Mouse (Mus musculus) olfactory bulb, adult 2 months (tissue): Measurements from ENCODE around the gene Dcdc2b. TPM values are rescaled to one million over a fixed set of nuclear protein-coding genes. Genes with fewer than 3 reads are reported as not detected.
A peak's percentile ranks its signal among the peaks of the same experiment; 100 is the strongest.

ENCODE experiments used
- H3K27ac ChIP-seq: fragments of 200-500 bp; 2 replicates; pipeline ENCODE4 v1.5.1; 2012; ENCODE audit warnings: low read depth, low read length; ENCODE audit not compliant: insufficient read depth
- H3K4me1 ChIP-seq: fragments of 200-500 bp; 2 replicates; pipeline ENCODE4 v1.6.1; 2012; ENCODE audit warnings: low read length; ENCODE audit not compliant: control insufficient read depth, insufficient read depth
- H3K4me3 ChIP-seq: fragments of 200-500 bp; 2 replicates; pipeline ENCODE4 v1.5.1; 2012; ENCODE audit warnings: mild to moderate bottlenecking, low read depth, low read length, moderate library complexity; ENCODE audit not compliant: insufficient read depth
- CTCF ChIP-seq: fragments of 200-500 bp; IDR thresholded peaks from 2 replicates; pipeline ENCODE4 v1.5.1; 2012; ENCODE audit warnings: low read depth, mild to moderate bottlenecking, low read length, moderate library complexity; ENCODE audit not compliant: insufficient read depth
- POLR2A ChIP-seq: fragments of 200-500 bp; IDR thresholded peaks from 2 replicates; pipeline ENCODE4 v1.6.1; 2012; ENCODE audit warnings: mild to moderate bottlenecking, low read depth, low read length, moderate library complexity; ENCODE audit not compliant: insufficient read depth
- WGBS: fragments of 180-500 bp; shearing (Covaris S2); methylation state at CpG from one replicate; pipeline ENCODE4 v1.1.7; 2018; 5-methylcytosine and 5-hydroxymethylcytosine counted together
- polyA plus RNA-seq: library from polyadenylated mRNA; stranded (reverse); fragments of >200 nt; gene quantifications from 2 replicates; pipeline ENCODE4 v1.2.4, GENCODE M21; 2012; ENCODE audit warnings: low replicate concordance; ENCODE audit not compliant: missing spikeins, insufficient read depth, insufficient read length

Dcdc2b gene
- polyA plus RNA-seq, 1 experiment, result not detected

DNA sequence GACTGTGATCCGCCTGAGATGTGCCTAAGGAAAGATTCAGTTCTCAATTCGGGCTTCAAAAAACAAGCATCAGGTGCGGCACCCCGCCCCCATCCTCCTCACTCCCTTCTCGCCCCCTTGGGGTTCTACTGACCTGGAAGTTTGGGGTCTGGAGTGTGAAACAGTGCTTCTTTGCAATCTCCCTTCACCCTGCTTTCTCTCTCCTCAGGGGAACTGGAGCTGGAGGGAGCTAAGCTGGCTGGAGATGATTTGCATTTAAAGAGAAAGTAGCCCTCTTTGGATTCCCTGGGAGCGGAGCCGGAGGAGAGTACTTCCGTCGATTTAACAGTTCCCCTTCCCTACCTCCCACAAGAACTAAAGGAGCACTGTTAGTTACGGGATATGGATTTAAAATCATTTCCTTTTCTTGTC is 9.6 kb upstream of the Dcdc2b start, which contains the start of gene Ccdc28b:
Gene Ccdc28b (minus strand): TSS at position 267 of the 411 bp plus-strand sequence.
- Histone ChIP-seq H3K4me1 (peaks cover 32% of the 10 kb centered on the region), H3K27ac (peak within 1 kb of the TSS; percentile 98), H3K4me3 (peak within 1 kb of the TSS; percentile 91)
- under 1% methylated on average over 10 of the region's 10 CpGs for WGBS
- no peak for TF ChIP-seq CTCF
- 0 out of 2 replicates have a peak, but pooled peaks have one; percentile 27 for TF ChIP-seq POLR2A

DNA sequence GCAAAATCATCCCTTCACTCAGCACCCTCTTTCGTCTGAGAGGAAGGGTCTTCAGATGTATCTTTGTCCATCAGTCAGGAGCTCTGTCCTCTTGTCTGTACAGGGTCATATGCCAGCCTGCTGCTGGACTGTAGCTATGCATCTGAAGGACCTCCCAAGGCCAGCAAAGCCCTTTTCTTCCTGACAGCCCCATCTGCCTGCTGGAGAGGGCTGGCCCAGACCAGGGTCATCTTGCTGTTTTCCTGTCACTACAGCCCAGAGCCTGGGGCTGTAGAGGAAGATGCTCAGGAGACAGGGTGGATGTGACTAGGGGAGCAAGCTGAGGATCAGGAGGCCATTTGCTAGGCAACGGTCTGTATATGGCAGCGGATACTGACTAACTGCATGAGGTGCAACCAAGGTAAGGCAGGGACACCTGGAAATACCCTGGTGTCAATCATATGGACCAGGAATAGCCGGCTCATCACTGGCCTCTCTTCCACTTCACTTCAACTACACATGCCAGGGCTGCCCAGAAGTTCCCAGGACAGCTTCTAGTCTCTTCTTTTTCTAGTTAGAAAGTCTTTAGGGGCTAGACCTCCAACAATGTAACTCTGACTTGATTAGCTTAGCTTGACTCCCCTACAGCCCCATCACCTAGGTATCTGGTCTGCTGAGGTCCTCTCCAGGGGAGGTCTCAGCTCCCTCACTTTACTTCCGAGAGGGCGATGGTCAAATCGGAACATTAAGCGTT is 8.9 kb upstream of the Dcdc2b start:
- WGBS, result 11% methylated on average over 8 of the region's 8 CpGs
- H3K4me1 ChIP-seq, result peaks cover 34% of the 10 kb centered on the region
- peak overlapping the region; percentile 85 for H3K27ac ChIP-seq
- H3K4me3 ChIP-seq, result peak overlapping the region; percentile 91
- no peak for TF ChIP-seq CTCF
- TF ChIP-seq POLR2A, result no peak

DNA sequence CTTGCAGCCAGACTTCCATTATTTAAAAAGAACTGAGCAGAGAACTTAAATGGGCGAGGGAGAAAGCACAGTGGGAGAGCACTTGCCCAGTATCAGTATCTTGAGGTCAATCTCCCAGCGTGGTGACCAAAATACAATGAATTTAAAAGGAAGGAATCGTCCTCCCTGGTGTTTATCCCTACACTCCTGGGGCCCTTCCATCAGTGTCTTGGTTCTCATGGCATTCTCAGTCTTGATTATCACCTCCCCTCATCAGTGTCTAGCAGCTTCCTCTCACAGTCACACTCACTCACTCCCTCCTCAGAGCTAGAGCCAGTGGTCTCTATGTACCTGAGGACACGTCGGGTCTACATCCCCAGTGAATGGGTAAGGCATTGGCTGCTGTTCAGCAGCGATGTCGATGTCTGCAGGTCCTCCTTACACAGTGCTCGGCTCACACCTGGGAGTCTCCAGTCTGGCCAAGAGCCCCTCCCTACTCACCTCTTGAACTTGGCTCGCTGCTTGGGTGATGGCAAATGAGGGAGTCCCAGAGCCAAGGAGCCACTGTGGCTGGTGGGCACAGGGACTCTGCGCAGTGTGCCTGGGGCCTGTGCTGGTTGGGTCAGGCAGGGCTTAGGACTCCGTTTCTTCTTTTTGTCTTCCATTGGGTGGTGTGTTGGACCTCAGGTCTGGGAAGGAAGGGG is 8.2 kb upstream of the Dcdc2b start:
- no peak for TF ChIP-seq CTCF
- TF ChIP-seq POLR2A, result no peak
- 66% methylated on average over 11 of the region's 11 CpGs for WGBS
- H3K4me1 ChIP-seq, result peaks cover 37% of the 10 kb centered on the region
- H3K27ac ChIP-seq, result peak overlapping the region; percentile 85
- peak overlapping the region; percentile 91 for H3K4me3 ChIP-seq

DNA sequence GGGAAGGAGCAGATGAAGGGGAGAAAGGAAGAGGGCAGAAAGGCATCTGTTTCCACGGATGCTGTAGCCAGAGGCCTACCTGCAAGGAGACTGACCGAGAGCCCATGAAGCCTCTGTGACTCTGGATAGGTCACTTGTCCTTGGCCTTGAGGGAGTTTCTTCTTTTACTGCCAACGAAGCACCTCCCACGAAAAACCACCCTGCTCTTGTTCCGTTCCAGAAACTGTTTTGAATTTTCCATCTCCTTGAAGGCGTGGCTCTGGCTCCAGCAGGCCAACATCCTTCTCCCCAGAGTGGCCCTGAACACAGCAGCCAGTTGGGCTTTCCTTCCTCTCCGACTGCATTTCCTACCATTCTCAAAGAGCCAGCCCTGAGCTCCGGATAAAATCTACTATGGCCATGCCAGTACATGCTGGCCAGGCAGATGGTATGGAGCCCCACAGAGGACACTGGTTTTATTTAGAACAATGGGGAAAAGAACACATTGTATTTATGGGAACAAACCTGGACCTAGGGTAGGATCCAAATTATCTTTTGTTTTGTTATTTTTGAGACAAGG is 7.3 kb upstream of the Dcdc2b start:
- WGBS, result 64% methylated on average over 8 of the region's 8 CpGs

DNA sequence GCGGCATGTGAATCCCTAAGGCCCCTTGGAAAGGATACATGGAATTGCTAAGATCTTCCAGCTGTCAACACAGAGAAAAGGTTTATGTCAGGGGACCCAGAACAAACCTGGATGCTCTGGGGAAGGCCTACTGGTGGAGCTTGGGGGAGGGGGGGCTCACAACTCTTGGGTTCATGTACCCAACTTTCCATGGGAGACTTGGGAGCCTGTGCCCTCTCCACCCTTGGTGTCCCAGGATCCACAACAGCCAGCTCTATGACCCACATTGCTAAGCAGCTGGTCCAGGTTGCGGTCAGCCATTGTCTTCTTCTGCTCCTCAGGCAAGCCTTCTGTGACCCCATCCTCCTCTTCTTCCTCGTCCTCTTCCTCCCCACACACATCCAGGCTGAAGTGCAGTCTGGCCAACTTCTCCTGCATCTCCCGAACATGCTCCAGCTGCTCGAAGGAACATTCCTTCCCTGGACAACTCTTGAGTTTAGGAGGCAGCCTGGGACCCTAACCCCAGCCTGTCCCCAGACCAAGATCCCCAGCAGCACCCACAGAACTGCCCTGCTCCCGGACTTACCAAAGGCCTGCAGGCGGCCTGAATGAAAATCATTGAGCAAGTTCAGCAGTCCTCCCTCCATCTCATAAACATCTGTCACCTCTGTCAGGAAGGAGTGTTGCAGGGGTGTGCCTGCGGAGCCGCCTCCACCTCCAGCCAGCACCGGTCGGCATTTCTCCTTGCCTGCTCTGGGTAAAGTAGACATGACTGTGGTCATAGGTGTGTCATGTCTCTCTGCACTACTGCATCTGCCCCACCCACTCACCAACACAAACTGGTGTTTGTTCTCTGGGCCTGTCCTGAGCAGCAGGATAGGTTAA is 6.6 kb upstream of the Dcdc2b start:
- no peak overlapping the region for H3K27ac ChIP-seq
- H3K4me1 ChIP-seq, result peaks cover 34% of the 10 kb centered on the region
- TF ChIP-seq CTCF, result no peak
- TF ChIP-seq POLR2A, result no peak
- H3K4me3 ChIP-seq, result no peak overlapping the region
- WGBS, result 87% methylated on average over 11 of the region's 11 CpGs

More for the DNA sequence above, 7.3 kb upstream of the Dcdc2b start:
- no peak overlapping the region for H3K4me3 ChIP-seq
- no peak for TF ChIP-seq POLR2A
- TF ChIP-seq CTCF, result no peak
- no peak overlapping the region for H3K27ac ChIP-seq
- H3K4me1 ChIP-seq, result peaks cover 37% of the 10 kb centered on the region

DNA sequence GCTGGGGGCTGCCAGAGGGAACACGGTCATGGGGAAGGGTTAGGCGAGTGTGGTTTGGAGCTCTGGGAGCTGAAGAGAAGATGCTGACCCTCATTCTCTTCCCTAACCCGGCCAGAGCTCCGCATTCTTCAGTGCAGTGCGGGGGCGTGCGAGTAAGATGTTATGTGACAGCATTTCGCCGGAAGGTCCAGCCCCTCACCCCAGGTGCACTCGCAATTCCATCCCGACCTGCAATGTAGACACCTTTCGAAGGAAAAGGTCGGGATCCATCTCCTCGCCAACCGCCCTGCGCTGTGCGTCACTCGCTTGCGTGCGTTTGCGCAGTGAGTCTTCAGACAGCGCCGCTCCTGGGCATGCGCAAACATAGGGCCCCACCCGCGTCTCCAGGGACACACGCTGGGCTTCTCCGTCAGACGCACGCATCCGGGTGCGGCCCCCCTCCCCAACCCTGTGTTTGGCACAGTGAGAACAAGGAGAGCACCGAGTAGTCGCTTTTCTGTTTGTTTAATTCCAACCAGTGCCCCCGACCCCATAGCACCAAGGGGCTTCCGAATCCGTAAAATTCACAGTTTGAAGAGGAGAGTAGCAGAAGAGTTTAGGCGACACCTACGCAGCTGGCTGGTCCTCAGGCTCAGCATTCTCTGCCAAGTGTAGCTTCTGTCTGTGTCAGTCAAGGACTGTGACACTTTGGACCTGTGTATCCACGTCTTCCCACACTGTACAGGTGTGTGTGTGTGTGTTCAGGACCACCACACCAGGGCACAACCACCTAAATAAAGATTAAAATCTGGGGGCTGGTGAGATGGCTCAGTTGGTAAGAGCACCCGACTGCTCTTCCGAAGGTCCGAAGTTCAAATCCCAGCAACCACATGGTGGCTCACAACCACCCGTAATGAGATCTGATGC is 5.0 kb upstream of the Dcdc2b start, which contains the start of gene Iqcc:
Gene Iqcc (minus strand): TSS at position 314 of the 906 bp plus-strand sequence.
- H3K4me3 ChIP-seq, result peak within 1 kb of the TSS; percentile 60
- no peak for TF ChIP-seq CTCF
- TF ChIP-seq POLR2A, result peak; percentile 97
- H3K4me1 ChIP-seq, result peaks cover 24% of the 10 kb centered on the region
- peak within 1 kb of the TSS; percentile 91 for H3K27ac ChIP-seq
- WGBS, result 3% methylated on average over 44 of the region's 44 CpGs

DNA sequence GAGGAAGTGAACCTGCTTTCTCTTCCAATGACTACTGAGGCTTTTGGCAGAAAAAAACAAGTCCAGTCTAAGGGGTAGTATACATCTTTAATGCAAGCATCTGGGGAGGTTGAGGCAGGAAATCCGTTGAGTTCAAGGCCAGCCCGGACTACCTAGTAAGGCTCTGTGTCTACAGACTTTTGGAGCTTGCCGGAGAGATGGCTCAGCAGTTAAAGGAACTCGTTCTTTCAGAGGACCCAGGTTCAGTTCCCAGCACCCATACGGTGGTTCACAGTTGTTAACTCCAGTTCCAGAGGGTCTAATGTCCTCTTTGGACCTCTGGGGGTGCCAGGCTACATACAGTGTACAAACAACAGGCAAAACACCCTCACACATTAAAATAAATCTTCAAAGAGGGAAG is 4.0 kb upstream of the Dcdc2b start:
- TF ChIP-seq POLR2A (no peak), CTCF (no peak)
- Histone ChIP-seq H3K4me3 (peak overlapping the region; percentile 60), H3K27ac (no peak overlapping the region), H3K4me1 (peaks cover 24% of the 10 kb centered on the region)
- WGBS, result 96% methylated on average over 5 of the region's 5 CpGs
